Mouse (Mus musculus): ENCODE measurements at regions not wholly inside any gene's neighbourhood (a gene's known extent, or its start where the extent isn't known, plus 50 kb on each side); places are given as distances from the start of the nearest gene placed in this dataset.
"Not testable (repeated sequence)": the region's sequence is repeated elsewhere in the genome, so short reads cannot be mapped to it uniquely, and the experiment has no call there.

GRCm38 (mm10) chr13:27945062-27945461 is 71.0 kb upstream of the Prl4a1 start:
- ATAC-seq (ENCODE audit: poor library complexity, severe bottlenecking), result peak; percentile 49; the same call in 1 of the 2 replicates

- ATAC-seq (ENCODE audit: poor library complexity, severe bottlenecking), result not testable (repeated sequence)
Observed at GRCm38 (mm10) chr13:27960421-27960820, 55.6 kb upstream of the Prl4a1 start.

GRCm38 (mm10) chr13:27962381-27962780 is 53.6 kb upstream of the Prl4a1 start:
- not testable (repeated sequence) for ATAC-seq (ENCODE audit: poor library complexity, severe bottlenecking)

DNA sequence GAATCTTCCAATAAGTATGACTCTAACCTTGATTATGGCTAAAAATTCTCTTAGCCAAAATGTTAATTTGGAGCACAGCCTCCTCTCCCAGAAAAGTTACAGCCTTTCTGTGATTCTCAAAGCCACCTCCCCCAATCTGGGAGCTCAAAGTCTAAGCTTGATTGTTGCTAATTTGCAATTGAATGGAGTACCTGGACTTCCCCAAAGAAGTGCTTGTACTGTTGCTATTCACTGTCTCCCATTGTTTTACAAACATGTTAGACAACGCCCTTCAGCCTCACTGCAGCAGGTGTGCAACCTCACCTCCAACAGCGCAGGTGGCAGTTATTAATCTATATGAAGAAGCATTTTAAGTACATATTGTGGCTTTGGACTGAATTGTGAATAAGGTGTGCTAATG is 50.0 kb upstream of the Prl4a1 start:
- not testable (repeated sequence) for ATAC-seq (ENCODE audit: poor library complexity, severe bottlenecking)
